Mouse (Mus musculus) urinary bladder, postnatal 14 days (tissue): ENCODE data around the gene Tmem25.

Experiments
- DNase-seq: peaks from one replicate; pipeline ENCODE4 v3.0.0; 2021; ENCODE audit warnings: low spot score

Tmem25 gene

DNA sequence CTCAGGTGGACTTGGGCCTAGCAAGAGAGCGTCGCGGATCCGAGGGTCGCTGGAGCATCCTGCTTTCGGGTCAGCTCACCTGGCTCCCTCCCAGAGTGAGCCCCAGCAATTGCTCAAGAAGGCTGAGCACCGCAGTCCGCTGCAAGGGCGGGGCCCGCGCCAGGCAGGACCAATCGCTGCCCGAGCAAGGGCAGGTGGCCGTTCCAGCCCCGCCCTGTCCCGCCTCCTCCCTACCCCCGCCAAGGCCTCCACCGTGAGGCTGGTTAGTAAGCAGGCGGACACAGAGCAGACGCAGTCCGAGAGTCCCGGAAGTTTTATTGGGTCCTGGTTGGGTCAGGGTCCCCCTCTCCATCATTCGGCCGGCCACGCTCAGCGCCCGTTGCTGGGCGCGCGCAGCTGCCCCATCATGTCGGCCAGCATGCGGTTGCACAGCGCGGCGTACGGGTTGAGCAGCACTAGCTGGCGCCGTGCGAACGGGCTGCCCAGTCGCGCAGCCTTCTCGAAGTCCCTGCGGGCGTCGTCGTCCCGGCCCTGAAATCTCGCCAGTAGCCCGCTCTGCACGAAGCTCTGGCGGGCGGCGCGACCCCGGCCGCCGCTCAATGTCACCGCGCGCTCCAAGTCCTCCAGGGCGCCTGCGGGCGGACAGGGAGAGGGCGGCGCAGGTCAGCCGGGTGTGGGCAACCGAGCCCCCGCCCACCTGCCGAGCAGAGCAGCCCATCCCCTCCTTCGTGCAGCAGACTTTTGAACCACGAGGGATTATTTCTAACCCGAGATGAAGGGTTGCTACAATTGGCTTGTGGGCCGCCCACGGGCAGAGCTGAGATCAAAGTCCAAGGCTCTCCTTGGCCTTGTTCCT lies at the start of gene Tmem25:
Tmem25 (minus strand) TSS at position 206 of the 856 bp plus-strand sequence.
- peak; percentile 90 for DNase-seq

DNA sequence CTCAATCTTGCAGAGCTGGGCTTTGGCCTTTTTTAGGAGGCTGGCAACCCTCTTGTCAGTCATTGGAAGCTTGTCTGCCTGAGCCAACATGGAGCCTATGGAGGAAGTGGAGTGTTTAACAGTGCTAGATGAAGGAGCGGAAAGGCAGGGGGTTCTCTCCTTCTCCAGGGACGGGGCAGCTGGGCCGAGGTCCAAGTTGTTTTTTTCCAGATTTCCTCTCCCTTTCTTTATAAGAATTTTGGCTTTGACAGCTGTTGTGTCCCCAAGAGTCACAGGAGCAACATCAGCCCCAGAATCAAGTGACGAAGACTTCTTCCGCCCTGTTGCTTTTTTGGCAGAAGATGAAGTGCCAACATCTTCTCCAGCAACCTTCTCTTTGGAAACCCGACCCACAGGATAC lies 48.3 kb upstream of the Tmem25 start:
- DNase-seq, result no peak

DNA sequence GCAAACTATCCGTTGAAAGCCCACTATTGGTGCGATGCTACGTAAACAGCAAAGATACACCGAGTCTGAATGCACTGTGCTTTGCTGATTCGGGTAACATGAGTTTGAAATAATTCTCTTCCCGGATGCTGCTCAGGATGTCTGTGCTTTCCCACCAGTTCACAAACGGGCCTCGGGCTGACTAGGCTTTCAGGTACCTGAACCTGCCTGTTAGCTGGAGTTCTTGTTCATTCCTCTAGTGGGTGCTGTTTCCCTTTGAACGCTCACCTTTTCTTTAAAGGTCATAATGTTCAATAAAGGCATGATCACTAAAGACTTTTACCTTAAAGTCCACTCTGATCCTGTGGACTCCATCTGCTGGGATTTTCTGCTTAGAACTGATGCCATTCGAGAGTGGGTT lies 42.1 kb upstream of the Tmem25 start:
- DNase-seq, result no peak

DNA sequence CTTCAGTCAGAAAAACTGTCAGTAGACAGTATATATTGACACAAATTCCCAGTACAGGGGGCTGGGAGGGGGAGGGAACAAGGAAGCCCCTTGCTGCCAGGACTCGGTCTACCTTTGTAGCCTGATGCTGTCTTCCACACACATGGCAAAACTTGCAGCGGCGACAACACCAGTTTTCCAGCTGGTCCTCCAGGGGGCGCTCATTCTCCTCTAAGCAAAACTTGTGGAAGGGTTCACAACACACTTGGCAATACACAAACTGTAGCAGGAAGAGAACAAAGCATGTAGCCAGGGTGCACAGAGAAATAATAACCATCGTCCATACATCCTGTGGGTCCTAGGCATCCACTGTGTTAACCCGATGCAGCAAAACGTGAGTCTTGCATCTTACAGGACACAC lies 37.3 kb upstream of the Tmem25 start:
- DNase-seq, result peak; percentile 78

DNA sequence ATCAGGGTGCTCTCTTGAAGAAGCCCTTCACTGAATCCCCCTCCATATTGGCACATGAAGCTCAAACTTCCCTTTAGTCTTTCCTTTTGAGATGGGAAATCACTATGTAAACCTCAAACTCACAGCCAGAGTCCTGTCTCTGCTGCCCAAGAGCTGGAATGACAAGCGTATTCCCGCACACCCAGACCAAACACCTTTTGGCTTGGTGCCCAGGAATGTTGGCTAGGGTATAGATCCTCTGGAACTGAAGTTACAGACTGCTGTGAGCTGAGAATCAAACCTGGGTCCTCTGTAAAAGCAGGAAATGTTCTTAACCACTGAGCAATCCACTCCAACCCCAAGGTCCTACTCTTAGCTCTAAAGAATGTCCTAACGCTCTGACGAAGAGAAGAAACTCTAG lies 33.2 kb upstream of the Tmem25 start:
- DNase-seq, result peak; percentile 38

DNA sequence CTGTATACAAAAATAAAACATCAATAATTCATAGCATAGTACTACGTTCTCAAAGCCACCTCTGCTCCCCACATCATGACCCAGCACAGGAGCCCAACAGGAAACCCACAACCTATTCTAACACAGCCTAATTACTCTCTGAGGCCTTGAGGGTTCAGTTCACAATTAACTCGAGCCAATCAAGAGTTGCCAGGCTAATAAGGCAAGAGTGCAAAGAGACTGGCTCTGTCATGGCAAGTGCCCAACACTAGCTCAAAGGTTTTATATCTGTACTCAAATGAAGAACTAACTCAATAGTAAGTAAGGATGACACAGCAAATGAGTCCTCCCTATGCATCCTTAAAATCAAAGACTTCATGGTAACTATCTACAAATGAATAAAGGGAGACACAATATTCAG lies 31.4 kb upstream of the Tmem25 start:
- no peak for DNase-seq

DNA sequence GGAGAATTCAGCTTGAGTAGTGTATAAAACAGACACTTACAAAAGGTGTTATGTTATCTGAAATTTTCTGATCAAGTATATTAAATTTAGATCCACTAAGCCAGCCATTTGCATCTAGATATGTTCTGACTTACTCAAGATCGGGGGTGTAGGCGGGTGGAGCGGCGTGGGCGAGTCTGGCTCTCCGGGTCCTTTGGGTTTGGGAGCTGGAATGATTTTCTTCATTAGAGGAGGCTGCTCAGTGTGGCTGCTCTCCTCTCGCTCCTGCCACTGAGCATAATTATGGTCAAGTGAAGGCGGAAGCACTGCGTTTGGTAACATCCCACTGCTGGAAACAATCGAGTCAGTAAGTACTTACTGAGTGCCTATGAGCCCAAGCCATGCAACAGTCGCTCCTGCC lies 29.8 kb upstream of the Tmem25 start:
- DNase-seq, result no peak

DNA sequence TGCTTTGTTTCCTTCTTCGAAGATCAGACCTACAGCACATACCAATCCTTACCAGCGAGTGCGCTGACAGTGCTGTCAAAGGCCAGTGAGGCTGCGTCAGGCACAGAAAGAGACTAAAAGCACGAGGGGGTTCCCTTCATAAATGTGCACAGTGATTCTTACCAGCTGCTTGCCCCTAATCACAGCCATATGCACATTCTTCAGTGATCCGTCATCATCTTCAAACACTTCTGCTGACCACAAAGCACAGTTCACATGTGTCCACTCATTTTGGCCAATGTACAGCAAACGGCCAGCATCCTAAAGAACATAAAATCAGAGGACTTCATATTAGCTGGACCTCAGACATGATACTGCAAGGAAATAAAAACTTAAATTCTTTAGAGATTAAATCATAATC lies 27.6 kb upstream of the Tmem25 start:
- DNase-seq, result no peak

DNA sequence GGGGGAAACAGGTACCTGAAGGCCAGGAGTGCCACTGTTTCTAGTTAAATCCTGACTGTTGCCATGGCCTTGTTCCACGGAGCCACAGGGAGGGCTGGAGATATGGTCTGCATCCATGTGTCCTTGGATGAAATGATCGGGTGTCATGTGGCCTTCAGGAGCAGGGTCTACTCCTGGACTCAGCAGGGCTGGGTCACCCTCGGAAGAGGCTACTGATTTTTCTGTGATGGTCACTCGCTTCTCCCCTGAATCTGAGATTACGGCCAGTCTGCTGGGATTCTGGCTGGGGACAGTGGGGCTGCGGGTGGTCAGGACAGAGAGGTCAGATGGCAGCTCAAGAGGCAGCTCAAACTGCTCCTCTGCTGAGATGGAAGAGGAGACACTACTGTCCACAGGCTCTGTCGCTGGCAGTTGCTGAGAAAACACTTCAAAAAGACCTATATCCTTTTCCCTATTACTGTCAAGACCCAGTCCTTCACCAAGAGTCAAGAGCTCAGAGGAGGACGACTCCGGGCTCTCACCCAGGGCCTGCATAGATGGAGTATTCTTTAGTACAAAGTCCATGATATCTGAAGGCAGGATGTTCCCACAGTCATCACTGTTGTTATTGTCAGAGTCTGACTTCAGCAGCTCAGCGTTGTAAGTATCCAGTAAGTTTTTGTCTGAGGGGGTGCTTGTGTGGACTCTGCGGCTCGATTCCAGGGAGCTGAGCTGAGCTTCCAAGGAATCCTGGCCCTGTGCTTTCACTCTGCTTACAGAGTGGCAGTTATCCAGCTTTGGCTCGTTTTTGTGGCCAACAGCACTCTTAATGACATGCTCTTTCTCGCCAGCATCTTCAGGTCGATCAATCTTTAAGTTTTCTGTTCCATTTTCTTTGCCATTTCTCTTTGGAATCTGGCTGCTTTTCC lies 21.1 kb upstream of the Tmem25 start:
- no peak for DNase-seq

DNA sequence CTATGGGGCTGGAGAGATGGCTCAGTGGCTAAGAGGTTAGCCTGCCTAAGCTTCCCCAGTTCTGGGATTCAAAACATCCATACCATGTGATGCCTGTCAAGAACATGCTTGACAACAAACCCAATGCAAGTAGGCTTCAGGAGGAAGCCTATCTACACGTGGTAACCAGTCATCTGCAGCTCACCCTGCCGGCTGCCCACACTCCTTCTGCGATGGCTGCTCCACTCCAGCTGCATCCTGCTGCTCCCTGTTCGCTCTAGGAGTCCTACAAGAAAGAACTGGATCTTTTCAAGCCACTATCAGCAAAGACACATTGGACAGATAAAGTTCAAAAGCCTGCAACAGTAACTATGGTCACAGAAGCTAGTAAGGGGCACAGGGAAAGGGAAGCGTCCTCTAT lies 18.4 kb upstream of the Tmem25 start:
- no peak for DNase-seq

DNA sequence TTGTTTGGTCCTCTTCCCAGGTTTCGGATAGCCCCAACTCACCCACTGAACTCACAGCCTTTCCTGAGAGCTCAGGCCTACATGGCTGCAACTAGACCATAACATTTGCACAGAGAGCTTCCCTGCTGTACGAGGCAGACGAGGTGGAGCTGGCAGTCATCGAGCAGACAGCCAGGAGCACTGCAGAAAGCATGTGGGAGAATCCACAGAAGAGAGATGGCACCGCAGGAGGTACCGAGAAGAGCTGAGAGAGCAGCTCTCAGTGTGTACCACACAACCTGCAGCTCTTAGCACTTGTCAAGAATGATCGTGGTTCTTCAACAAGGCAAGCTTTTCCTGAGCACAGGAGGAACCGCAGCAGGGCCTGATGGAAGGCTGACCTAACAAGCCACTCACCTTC lies 15.1 kb upstream of the Tmem25 start:
- DNase-seq, result no peak

DNA sequence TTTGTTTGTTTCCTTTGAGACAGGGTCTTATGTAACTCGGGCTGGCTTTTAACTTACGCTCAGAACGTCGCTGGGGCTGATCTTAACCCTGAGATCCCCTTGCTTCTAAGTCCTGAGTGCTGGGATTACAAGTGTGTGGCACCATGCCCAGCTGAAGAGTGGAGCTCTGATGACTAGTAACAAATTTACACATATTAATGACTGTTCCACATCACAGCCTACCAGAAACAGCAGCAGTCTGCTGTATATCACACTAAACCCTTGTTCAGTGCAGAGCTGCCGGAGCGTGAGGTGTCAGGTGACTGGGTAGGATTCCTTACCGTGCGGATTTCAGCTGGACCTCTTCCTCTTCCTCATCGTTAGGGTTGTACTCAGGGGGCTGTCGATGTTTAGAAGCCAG lies 11.2 kb upstream of the Tmem25 start:
- DNase-seq, result no peak

DNA sequence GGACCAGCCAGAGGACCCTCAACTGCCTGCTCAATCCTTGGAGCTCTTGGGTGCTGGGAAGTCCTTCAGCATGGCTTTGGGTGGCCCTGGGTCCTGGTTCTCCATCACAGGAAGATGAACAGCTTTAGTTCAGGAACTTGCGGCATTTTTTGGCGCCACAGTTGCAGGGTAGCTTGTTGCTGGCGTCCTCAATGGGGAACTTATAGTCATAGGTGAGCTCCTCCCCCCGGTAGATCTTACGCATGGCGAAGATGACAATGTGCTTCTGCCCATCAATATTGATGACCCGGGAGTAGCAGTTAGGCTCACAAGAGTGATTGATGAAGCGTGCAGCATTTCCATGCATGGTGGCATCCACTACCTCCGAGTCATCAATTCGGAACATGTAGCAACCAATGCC lies 8.7 kb upstream of the Tmem25 start:
- no peak for DNase-seq

DNA sequence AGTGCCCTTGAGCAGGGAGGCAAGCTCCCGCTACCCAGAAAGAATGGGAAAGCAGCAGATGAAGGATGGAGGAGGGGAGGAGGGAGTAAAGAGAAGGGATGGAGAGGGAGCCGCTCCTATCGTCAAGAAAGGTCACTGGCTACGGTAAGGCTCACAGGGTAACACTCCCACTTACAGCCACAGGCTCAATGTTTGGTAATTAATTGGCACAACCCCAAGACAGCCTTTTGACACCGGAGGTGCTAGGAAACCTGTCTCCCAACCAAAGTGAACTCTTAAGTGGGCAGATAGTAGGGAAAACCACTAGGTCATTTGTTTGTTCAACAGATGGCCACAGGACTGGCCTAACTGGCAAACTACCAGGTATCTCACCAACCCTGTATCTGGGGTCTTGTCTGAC lies 8.0 kb upstream of the Tmem25 start:
- no peak for DNase-seq

DNA sequence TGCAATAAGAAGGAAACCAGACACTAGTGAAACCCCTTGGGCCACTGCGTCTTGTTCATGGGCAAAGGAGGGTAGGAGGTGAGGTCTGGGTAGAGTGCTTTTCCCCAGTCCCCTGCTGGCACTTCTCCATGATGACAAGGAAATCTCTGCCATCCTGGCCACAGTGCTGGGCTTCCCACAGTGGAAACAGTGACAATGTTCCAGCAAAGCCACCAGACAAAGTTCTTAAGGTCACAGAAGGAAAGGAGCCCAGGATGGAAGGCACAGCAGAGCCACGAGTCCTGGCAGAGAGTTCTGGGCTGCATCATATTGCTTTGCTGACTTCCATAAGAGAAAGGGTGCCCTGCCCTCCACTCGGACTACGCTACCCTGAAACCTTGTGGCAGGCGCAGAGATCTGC lies 6.4 kb upstream of the Tmem25 start:
- DNase-seq, result no peak

DNA sequence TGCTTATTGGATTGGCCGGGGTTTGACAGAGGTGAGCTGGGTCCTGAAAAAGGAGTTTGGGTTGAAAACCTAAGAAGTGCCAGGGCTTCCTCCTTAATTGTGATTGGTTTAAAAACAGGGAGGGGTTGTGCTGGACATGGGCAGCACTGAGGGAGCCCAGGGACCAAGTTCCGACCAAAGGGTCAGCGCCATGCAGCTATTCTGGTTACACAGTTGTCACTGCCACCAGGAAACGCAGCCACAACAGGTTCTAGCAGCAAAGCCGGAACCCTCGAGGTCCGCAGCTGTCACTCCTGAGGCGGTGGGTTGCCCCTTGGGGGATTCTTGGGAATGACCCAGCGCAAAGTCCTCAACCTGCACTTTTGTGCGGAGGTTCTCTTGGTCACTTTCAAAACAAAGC lies 5.6 kb upstream of the Tmem25 start:
- DNase-seq, result no peak

DNA sequence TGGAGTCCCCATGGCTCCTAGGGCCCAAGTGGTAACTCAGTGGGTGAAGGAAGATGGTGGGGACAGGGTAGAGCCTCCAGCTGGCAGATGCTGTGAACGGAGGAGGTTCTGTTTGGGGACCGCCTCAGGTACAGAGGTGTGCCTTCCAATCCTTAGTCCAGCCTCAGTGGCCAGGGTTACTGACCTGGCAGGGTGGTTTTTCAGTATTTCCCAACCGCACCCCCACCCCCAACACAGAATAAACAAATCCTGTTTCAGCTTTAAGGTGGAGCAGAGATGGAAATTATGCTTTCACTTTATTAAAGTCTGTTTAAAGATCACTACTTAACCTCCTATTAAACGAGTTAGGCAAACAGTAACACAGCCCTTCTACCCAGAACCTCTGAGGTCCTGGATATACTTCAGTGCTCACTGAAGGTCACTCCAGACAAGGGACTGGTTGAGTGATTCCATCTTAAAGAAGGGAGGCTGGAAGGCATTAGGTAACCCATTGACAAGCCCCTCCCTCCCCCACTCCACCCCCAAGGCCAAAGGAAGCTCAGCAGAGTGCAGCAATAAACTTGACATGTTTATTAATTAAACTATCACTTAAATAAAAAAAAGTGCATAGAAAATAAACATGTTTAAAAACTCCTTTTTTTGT lies 3.8 kb upstream of the Tmem25 start, which contains the start of gene Ttc36:
Ttc36 (minus strand) TSS at position 265 of the 643 bp plus-strand sequence.
- DNase-seq, result no peak

DNA sequence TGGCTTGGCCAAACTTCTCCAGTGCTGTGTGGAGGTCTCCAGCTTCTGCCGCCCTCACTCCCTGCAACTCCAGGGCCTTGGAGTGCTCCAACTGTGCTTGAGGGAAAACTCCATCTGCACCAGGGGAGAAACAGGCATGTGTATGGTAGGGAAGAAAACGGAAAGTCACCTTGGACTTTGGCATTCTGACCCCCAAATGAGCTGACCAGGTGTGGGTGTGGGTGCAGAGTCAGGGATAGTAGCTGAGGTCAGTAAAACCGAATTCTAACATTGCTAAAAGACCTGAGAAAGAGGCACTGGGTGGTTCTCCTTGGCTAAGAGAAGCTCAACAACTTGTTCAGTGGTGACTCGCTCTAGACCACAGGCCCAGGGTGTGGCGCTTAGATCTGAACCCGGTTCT lies 2.6 kb upstream of the Tmem25 start:
- DNase-seq, result no peak

DNA sequence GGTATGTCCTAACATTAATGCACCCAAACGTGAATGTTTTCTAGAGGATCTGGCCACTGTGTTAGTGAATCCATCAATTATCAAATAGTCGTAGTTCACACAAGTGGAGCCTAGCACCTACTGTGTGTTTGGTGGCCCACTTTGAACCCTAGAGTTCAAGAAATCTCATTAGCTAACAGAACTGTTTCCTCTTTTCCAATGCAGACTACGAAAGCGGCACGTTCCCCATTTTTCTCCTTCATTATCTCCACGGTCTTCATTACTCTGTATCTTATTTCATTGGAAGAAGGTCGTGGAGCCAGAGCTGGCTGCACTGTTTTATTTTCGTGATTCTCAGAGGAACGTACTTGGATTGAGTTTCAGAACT lies 834 bp upstream of the Tmem25 start:
- DNase-seq, result no peak

DNA sequence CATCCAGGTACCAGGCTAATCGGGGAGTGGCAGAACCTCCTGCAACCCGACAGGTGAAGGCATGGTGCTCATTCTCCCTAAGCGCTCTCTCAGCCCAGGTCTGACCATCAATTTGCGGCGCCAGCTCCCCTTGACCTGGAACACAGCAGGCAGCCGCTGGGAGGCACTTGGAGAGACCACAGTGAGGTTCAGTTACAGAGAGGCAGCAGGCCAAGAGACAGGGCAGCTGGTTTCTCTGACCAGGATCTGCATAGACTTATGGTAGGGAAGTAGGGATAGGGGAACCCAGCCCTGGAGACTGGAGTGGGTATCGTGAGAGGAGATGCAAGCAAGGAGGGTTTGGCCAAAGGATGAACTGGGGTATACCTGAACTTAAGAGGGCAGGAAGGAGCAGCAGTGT lies 809 bp downstream of the Tmem25 start:
- DNase-seq, result no peak

DNA sequence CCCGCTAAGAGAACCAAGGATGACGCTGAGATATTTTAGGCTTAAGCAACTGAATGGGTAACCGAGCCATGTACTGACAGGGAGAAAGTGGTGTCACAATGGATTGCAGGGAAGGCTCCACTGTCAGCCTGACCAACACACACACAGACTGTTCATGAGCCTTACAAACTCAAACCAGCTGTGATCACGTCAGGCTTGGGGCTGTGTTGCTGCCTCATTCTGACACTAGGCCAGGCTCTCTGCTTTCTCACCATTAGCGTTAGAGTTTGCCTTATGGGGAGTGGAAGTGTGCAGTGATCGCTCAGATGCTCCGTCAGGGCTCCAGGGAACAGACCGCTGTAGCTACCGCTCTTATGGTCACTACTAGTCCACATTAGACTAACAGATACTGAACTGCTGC lies 6.3 kb downstream of the Tmem25 start:
- DNase-seq, result no peak

DNA sequence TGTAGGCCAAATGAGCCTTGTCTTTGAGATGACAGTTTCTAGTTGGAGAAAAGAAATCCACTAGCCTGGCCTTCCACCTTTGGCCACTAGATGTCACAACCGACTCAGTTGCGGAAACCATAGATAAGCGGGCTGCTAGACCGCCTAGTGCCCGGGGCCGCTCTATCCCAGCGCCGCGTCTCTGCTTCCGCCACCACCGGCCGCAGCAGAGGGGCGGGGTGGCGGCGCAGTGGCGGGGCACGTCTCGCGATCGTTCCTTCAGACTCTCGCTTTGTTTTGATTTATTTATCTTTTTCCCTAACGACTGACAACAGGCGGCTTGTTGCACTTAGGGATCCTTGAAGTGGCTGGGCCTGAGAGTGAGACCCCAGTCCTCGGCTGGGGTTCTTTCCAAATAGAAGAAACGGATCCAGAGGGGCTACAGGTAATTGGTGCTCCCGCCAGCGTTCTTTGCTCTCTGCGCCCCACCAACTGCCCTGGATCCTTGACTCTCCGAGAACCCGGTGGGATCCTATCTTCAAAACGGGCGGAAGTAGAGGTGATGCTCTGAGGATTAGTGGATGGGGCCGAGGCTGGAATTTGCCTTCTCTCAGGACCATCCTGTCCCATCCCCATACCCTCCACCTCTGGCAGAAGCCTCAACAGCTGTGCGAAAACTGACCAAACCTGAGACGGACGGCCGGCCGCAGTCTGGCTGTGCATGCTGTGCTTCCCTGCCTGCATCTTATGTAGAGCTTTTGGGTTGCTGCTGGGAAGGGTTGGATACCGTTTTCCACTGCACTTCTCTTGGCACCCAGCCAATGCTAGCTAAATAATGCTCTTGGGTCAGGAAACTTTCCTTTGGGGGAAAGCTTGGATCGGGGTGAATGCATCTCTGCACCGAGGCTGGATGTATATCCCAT lies 26.1 kb downstream of the Tmem25 start:
- DNase-seq, result peak; percentile 94
